Mouse (Mus musculus): Measurements from ENCODE around the gene Scgb2a2. TPM values are rescaled to one million over a fixed set of nuclear protein-coding genes. Genes with fewer than 3 reads are reported as not detected.
"Not testable (repeated sequence)": the region's sequence is repeated elsewhere in the genome, so short reads cannot be mapped to it uniquely, and the experiment has no call there.

Gene Scgb2a2
- not detected in 2 replicates for total RNA-seq (2017)

DNA sequence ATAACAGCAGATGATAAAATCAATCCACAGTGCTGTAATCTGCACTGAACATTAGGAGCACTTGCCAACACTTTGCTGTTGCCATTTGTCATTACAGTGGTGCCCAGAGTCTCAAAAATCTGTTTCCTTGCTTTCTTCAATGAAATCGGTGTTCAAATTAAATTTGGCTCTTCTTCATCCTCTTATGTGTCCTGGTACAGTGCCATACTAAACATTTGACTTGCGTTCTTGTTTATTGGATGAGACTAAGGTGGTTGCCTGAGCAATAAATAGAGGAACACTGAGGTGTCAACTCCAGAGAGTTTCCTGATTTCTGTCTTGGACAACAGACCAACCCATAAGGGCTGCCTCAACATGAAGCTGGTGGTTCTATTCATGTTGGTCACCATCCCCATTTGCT is at the start of gene Scgb2a2:
Scgb2a2 (plus strand) TSS at position 301 of the 400 bp plus-strand sequence.
- no peak for ATAC-seq (replicated peaks; ENCODE audit: low read depth, poor library complexity, severe bottlenecking)

DNA sequence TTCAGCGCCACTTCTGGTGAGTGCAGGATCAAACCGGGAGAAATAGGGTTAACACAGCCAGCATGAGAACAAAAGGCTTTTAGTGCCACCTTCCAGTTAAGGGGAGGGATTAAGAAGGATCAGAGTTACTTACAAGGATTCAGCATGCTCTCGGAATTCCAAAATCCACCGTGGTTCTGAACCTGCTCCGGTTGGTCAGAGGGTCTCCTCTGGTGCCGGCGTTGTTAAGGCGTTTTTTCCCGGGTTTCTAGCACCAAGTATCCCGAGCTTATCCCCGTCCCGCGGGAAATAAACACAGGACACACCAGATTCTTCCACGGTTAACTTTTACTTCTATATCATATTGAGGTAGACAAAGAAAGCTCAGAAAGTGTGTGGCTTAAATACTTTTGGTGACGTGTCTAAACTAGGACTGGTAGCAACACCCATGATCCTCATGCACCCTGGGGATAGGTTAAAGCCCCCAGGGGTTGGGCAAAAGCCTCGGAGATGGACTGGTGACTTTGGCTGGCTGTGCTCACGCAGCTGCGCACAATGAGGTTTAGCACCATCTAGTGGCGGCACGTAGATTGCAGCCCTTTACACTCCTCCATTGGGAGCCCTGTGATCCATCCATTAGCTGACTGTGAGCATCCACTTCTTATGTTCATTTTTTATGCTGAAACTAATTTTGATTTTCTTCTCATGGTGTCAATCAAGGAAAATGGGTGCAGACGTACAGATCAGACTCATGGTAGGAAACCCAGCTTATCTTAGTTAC is 10.6 kb upstream of the Scgb2a2 start:
- peak; percentile 52; the same call in 1 of the 2 replicates for ATAC-seq (replicated peaks; ENCODE audit: low read depth, poor library complexity, severe bottlenecking)

DNA sequence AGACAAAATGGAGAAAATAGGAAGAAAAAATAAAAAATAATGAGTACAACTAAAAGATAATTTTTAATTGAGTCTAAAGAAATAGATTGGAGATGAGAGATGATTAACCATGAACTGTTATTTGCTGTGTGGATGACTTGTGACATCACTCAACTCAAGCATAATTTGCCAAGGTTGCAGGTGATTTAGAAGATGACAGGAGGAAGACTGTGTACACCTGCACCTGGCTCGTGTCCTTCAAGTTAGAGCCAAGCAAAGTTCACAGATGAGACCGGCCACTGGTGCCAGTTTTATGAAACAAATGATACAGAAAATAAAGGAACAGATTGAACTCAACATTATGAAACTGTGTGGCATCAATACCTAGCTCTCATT is 10.0 kb upstream of the Scgb2a2 start:
- no peak for ATAC-seq (replicated peaks; ENCODE audit: low read depth, poor library complexity, severe bottlenecking)

DNA sequence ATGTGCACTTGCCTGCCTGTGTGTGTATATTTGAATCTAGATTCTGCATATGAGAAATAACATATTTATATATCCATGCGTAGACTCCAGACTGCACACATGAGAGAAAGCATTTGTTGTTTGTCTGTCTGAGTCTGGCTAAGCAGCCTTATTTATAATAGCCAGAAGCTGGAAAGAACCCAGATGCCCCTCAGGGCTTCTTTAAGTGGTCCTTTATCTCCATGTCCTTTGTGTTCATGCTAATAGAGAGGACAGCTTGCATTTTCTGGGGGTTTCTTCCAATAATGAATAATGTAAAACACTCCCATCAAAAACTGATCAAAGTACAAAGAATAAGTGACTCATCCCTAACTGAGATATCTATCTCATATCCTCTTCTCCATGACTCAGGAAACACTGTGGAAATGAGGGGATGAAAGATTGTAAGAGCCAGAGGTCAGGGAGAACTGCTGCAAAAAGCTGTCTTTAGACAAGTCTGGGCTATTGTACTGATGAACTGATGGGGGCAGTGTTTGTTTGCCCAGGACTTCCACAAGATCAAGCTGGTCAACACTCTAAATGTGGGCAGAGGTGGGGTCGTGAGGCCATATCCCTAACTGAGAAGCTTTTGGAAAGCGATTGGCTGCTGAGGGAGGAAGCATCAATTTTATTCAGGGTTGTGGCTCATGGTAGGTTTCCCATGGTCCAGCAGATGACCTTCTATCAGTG is 2.2 kb downstream of the Scgb2a2 start:
- not testable (repeated sequence) for ATAC-seq (replicated peaks; ENCODE audit: low read depth, poor library complexity, severe bottlenecking)

DNA sequence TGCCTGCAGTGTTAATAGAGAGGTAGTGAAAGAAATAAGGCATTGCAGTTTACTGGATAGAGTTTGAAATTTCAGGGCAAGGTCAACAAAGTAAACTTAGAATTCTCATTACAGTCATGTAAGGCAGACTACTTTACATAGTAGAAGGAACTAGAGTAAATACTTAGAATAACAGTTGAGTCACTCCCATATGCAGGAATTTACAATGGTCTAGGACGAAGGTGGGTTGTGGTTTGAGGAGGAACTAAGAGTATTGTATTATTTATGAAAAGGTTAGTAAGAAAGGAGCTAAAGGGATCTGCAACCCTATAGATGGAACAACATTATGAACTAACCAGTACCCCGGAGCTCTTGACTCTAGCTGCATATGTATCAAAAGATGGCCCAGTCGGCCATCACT is 13.5 kb downstream of the Scgb2a2 start:
- not testable (repeated sequence) for ATAC-seq (replicated peaks; ENCODE audit: low read depth, poor library complexity, severe bottlenecking)

DNA sequence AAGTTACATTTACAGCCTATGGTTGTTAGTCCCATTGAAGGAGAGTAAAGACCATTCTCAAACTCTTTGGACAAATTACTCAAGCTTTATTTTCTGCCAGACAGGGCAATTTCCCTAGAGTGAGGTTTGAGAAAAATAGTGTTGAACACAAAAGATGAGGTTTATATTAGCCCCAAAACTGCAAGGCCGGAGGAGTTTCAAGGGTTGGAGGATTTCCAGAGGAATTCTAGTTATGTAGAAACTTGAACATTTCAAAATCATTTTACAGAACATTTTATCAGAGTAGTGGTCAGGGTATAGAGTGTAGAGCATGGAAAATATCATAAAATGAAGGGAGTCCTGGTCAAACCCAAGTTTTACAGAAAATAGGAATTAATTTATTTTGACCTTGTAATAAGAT is 17.5 kb downstream of the Scgb2a2 start:
- ATAC-seq (replicated peaks; ENCODE audit: low read depth, poor library complexity, severe bottlenecking), result no peak

DNA sequence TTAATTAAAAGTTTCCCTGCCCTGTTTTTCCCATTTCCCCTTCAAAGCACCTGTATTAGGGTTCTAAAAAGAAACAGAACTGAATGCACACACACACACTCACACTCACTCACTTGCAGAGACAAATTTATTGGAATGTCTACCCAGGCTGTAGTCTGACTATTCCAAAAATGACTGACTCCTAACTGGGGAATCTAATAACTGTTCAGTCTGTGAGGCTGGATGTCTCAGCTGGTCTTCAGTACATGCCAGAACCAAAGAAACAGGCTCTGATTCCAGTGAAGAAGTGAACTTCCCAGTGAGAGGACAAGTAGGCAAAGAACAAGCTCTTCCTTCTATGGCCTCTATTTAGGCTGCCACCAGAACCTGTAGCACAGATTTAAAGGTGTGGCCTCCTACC is 18.1 kb downstream of the Scgb2a2 start:
- ATAC-seq (replicated peaks; ENCODE audit: low read depth, poor library complexity, severe bottlenecking), result no peak

DNA sequence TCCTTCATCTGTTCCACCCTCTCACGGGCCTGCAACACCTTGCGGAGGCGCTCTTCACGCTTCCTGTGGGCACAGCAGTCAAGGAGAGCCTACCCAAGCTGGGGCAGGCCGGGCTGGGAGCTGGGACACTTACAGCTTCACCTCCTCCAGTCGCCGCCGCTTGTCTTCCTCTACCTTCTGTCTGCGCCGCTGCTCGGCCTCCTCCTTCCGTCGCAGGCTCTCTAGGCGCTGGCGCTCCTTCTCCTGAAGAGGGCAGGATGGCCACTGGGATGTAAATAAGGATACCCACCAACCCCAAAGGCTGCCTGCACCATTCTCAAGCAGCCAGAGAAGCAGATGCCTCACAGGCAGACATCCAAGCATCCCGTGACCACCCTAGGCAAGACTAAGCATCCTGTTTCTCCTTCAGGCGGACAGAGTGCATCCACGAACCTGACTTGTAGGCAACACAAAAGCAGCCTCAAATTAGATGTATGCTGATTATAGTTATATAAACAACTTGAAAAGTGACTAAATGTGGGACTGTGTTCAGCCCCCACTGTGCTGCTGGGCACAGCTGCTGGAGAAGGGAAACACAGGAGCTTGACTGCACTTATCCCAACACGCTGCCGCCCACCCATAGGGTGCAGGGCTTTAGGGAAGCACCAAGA is 30.9 kb downstream of the Scgb2a2 start:
- no peak for ATAC-seq (replicated peaks; ENCODE audit: low read depth, poor library complexity, severe bottlenecking)

DNA sequence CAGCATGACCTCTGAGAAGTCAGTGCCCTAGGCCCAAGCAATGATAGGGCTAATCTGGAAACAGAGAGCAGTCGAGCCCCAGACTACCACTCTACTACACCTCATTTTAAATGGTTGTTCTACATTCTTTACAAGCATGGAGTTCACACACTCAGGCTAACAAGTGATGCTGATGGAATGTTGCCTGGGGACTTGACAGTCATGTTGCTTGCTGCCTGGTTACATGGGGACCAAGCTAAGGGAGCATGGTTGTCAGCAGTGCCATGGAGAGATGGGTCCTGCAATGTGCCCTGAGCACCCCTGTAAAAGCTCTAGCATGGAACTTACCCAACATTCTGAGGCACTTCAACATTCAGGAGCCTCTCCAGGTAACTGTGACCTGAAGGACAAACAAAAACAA is 39.0 kb downstream of the Scgb2a2 start:
- ATAC-seq (replicated peaks; ENCODE audit: low read depth, poor library complexity, severe bottlenecking), result no peak

DNA sequence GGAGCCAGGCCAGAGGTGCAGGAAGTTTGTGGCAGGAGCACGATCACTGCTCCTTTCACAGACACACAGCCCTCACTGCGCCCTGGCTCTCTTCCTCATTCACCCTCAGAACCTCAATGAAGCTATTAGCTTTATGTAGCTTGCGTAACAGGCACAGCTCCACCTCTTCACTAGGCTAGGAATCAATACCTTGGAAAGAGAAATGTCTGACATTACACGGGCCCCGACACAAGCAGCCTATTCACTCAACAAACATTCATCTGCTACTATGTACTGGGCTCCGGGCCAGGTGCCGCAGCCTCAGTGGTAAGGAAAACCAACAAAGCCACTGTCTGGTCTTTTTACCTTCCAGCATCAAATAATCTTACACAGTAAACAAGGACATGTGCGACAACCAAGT is 39.4 kb downstream of the Scgb2a2 start:
- ATAC-seq (replicated peaks; ENCODE audit: low read depth, poor library complexity, severe bottlenecking), result no peak

DNA sequence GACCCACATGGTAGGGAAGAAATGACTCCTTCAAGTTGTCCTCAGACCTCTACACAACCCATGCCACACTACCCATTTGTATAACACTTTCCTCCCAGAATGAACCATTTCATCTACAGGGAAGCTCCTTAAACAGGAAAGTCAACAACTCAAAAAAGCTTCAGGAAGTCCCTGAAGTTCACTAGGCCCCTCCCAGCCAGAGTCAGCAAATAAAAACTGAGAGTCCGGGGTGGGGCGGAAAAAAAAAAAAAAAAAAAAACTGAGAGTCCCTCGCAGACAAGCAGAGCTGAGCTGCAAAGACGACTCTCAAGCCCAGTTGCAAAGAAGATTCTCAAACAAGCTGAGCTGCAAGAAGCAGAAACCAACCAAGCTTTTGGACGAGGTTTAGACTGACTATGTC is 48.7 kb downstream of the Scgb2a2 start:
- no peak for ATAC-seq (replicated peaks; ENCODE audit: low read depth, poor library complexity, severe bottlenecking)

DNA sequence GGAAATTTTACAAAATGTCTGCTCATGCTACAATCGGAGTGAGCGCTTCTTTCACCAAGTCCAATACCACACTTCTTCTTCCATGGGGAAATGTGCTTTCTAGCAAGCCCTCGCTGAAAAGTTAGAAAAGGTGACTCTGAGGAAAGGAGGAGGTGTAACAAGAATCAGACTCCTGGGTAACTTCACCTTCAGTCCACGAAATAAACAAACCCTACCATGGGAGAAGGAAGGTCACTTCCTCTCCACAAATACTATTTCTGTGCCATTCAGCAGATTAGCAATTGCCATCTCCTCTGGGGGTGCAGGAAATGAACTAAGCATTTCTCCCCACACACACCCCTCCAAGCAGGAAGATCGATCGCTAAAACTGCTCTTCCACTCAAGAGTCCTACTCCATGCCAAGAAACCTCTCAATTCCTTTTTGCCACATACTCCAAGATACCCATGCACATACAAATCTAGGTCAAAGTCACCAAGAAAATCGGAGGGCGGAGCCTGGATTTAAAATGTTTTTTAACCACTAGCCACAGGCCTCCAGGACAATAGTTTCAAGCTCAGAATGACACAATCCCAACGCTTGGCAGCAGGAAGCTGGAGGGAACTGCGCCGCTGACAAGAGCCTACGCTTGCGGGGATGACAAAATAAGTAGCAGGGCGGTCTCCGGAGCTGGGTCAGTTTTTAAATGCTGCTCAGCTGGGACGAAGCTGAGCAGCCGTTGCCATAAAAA is 51.1 kb downstream of the Scgb2a2 start:
- ATAC-seq (replicated peaks; ENCODE audit: low read depth, poor library complexity, severe bottlenecking), result peak; percentile 12

DNA sequence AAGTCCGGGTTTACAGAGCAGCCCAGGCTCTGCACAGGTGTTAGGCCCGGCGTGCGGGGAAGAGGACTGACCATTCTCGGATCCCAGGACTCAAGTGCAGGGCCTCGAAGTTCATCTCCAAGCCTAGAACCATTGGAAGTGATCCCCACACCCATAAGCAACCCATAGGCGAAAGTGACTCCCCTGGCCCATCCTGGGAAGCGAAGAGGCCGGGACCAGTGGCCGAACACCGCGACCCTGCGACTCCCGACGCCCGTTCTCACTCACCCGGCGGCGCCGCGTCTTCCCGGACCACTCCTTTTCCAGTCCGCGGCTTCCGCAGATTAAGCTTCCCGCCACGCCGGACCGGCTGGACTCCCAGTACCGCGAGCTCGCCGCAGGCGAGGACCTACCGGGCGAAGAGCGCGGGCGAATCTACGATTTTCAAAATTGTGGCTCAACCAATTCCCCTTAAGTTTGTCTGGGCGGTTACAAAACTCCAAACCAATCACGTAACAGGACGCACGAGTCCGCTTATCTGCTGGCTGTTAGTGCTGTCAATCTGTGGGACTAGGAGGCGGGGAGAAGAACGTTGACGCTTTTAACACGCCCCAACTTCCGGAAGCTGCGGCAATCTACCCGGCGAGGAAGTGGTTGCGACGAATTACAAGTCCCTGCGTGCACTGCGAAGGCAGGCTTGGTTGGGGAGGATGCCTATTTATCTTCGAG is 51.9 kb downstream of the Scgb2a2 start, which contains the start of gene Incenp:
Incenp (minus strand) TSS at position 480 of the 708 bp plus-strand sequence.
- ATAC-seq (replicated peaks; ENCODE audit: low read depth, poor library complexity, severe bottlenecking), result peak; percentile 96

DNA sequence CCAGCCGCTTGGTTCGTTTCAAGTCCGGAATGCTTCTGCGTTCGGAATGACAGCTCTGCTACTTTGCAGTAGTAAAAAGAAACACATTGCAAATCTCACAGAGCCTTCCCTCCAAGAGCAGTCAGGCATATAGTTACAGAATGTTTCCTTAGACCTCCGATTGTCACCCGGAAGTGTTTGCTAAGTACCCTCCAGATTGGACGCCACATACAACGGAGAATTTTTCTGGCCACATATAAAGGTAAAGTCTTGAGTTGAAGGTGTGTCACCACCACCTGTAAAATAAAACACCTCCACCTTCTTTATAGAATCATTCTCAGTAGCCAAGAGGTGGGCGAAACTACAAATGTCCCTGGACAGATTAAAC is 52.4 kb downstream of the Scgb2a2 start:
- peak; percentile 45 for ATAC-seq (replicated peaks; ENCODE audit: low read depth, poor library complexity, severe bottlenecking)

DNA sequence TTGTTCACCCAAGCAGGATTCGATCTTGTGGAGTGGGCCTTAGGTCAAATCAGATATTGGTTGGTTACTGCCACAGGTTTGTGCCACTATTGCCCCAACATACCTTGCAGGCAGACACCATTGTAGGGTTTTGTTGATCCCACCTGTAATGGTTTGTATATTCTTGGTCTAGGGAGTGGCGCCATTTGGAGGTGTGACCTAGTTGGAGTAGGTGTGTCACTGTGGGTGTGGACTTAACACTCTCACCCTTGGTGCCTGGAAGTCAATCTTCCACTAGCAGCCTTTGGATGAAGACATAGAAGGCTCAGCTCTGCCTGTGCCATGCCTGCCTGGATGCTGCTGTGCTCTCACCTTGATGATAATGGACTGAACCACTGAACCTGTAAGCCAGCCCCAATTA is 53.3 kb downstream of the Scgb2a2 start:
- ATAC-seq (replicated peaks; ENCODE audit: low read depth, poor library complexity, severe bottlenecking), result not testable (repeated sequence)

Other genes starting within 250 kb of the Scgb2a2 start
- 76.5 and 149 TPM in 2 replicates for gene Incenp, start 52.0 kb downstream of the Scgb2a2 start, total RNA-seq (2017)
- 695 and 890 TPM in 2 replicates for gene Fth1, start 133.0 kb downstream of the Scgb2a2 start, total RNA-seq (2017)
- not detected in 2 replicates for gene Best1, start 154.1 kb downstream of the Scgb2a2 start, total RNA-seq (2017)
- gene Rab3il1, start 154.1 kb downstream of the Scgb2a2 start, total RNA-seq (2017), result 8.1 and 8.8 TPM in 2 replicates
- 4.4 and 11.1 TPM in 2 replicates for gene Fads3, start 194.0 kb downstream of the Scgb2a2 start, total RNA-seq (2017)